Mouse (Mus musculus): ENCODE results near the gene Rnf141.

Rnf141 gene

DNA sequence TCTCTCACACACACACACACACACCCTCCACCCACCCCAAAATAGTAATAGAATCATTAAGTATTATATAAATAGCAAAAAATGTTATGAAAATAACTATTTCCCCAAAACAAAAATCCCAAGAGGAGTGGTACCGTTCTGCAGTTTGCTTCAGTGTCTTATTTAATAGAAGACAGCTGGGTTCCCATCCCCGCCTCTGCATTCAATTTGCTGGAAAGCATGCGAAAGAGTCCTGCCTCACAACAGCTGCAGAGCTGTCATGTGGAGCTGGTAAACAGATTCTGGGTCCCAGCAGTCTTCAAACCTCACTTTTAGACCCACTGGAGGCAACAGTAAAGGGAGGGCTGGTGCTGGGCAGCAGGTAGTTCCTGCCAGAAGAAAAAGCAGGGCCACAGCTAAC lies 35.3 kb downstream of the Rnf141 start:
- CTCF ChIA-PET, result no interaction called here
- POLR2A ChIA-PET, result interaction anchor here in 1 of 4 experiments (1.0 kb wide), 1 partner anchor 28 kb away, joined by 3 read pairs; no protein-coding TSS in a partner anchor

DNA sequence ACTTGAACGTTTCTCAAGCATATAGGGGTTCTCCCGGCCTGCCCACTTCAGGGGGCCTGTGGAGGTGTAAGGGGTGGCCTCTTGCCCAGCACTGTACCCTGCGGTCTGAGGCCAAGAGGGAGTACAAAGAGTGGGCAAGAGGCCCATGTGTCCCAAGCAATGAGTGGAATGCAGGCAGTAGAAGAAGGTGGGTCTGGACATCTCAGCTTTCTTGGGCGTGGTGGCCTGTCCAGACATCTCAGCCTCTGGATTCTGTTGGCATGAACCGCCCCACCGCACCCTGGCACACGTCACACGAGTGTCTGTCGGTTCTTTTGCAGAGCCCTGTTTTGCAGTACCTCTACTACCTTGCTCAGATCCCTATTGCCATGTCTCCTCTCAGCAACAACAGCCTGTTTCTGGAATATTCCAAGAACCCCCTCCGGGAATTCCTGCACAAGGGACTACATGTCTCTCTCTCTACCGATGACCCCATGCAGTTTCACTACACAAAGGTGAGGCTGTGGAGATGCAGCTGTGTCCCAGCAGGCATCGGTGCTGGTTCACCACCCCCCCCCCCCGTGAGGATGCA lies 36.7 kb downstream of the Rnf141 start:
- POLR2A ChIA-PET, result no interaction called here
- CTCF ChIA-PET, result no interaction called here

DNA sequence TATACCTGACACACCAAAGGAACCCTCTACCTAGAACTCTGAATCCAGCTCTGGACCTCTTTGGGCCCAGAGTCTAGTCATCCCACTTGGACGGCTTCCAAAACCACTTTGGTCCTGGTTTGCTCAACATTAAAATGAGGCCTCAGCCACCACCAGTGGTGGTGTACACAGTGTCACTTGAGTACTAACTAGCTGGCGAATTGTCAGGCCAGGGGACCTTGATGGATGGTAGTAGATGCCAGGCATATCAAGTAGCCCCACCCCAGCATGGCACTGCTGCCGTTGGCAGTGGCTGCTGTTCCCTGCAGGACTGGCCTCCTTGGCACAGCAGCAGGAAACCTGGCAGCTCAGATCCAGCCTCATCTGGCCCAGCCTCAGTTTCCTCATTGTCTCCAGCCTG lies 40.0 kb downstream of the Rnf141 start:
- ChIA-PET POLR2A (no interaction called here), CTCF (interaction anchor here in 2 of 4 experiments (0.6 to 0.7 kb wide), 2 partner anchors 142 to 575 kb away, joined by 3 read pairs; no protein-coding TSS in a partner anchor)

DNA sequence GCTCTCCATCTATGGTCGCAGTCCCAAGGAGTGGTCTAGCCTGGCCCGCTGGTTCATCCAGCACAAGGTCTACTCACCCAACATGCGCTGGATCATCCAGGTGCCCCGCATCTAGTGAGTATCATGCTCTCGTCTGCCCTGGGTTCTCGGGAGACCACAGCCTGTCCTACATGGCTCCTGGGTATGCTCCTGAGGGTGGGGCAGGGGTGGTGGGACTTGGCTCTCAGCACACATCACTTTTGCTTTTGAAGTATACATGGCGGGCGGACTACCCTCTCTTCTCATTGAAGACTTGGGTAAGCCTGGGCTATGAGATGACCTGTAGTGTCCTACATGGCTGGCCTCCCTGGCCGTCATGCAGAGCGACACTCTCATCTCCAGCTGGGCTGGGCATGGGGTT lies 41.1 kb downstream of the Rnf141 start:
- POLR2A ChIA-PET, result interaction anchor here in 1 of 4 experiments (1.0 kb wide), 1 partner anchor 21 kb away, joined by 3 read pairs; no protein-coding TSS in a partner anchor
- CTCF ChIA-PET, result interaction anchor here in 3 of 4 experiments (1.0 to 3.6 kb wide), 4 partner anchors 45 to 226 kb away, joined by 3 to 20 read pairs (median 5); partner anchors contain the start of gene Ctr9 (in 1 of the 3)

DNA sequence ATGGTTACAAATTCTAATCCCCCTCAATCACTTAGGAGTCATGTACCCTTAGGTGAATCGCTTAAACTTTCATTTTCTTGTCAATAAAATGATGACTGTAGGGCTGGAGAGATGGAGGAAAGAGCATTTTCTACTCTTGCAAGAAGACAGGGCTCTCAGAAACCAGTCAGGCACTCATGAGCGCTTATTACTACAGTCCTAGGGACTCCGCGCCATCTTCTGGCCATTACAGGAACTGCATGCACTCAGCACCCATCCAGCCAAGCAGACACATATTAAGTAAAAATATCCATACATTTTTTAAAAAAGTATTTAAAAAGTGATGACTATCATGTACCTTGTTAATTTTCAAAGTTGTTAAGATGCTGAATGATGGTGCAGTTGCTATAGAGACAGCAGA lies 43.2 kb downstream of the Rnf141 start:
- ChIA-PET CTCF (interaction anchor here (0.6 to 3.6 kb wide), 25 partner anchors 15 to 514 kb away, joined by 3 to 21 read pairs (median 4); partner anchors contain the start of gene Ampd3 (in 1 of the 4)), POLR2A (interaction anchor here in 2 of 4 experiments (0.6 to 1.1 kb wide), 2 partner anchors 33 to 537 kb away, joined by 3 to 4 read pairs; partner anchors contain the start of gene Ampd3 (in 1 of the 2))

DNA sequence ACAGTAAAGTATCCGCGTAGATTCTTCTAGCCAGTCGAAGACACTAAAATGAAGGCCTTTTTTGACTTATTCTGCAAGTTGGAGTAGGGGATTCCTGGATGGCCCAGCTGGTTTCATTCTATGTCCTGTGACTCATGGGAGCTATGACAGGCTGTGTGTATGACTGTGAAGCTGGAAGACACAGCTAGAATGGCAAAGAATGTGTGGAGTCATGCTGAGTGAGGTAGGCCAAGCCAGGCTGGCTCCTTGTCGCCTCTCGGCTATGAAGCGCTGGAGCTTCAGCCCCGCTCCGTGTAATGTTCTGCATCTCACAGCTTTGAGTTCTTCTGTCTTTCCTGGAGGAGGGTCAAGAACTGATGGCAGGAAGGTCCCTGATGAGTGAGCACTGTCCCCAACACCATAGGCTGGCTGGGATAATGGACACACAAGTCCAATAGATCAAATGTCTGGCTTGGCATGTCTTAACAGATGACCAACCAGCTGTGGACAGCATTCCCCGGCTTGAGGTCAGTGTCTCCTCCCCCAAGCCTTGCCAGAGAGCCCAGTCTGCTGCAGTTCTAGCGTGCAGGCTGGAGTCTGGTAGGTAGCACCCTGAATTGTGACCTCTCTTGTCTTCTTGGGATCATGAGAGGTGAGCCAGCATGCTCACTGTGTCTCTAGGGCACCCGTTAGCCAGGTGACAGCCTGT lies 46.4 kb downstream of the Rnf141 start:
- POLR2A ChIA-PET, result interaction anchor here in 2 of 4 experiments (0.5 to 1.0 kb wide), 2 partner anchors 20 to 849 kb away, joined by 3 to 4 read pairs; no protein-coding TSS in a partner anchor

DNA sequence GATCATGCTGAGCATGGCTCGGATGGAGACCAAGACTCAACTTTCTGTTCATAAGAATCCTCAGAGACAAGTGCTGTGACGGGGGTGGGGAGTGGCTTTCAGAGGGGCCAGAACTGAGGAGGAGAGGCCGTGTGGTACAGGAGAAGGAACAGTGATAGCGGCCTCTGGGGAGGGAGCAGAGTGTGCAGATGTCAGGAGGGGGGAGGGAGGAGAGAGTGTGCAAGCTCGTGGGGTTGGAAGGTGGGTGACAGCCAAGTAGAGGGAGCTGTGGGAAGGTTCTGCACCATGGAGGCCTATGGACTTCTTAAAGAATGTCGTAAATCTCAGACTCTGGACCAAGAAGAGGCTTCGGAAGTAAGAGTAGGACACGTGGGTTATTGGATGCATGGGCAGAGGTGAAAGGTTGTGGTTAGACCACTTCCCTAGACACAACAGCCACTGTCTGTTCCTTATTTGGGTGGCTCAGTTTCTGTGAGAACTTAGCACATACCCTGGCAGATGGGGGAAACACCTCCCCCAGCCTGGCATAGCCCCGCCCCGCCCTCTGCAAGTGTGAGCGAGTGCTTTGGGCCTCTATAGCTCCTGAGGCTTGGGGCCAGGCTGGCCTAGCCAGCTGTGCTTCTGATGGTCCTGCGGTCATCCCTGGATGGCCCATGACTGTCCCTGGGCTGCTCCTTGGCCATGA lies 47.7 kb downstream of the Rnf141 start:
- POLR2A ChIA-PET, result no interaction called here
- CTCF ChIA-PET, result no interaction called here

More for the DNA sequence above, 46.4 kb downstream of the Rnf141 start:
- CTCF ChIA-PET, result interaction anchor here in 3 of 4 experiments (1.0 to 1.3 kb wide), 4 partner anchors 61 to 132 kb away, joined by 3 read pairs; no protein-coding TSS in a partner anchor

DNA sequence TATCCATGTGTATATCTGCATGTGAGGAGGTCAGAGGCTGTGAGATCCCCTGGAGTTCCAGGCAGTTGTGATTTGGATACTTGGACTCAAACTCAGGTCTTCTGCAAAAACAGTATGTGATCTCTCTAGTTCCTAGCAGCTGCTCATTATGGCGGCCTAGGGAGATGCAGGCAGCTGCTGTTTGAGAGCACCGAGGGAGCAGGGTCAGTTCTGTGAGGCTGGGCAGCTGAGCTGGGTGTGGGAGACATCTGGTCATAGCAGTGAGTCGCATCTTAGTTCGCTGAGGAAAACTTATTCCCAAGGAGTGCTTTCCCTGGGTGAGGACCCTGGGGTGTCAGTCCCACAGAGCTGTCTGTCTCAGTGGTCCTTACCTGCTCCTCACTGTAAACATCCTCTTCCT lies 49.5 kb downstream of the Rnf141 start:
- ChIA-PET CTCF (interaction anchor here in 2 of 4 experiments (0.6 to 1.9 kb wide), 2 partner anchors 58 to 84 kb away, joined by 5 to 6 read pairs; no protein-coding TSS in a partner anchor), POLR2A (interaction anchor here in 1 of 4 experiments (1.1 kb wide), 1 partner anchor 27 kb away, joined by 4 read pairs; the partner anchor contains the start of gene Ampd3)

DNA sequence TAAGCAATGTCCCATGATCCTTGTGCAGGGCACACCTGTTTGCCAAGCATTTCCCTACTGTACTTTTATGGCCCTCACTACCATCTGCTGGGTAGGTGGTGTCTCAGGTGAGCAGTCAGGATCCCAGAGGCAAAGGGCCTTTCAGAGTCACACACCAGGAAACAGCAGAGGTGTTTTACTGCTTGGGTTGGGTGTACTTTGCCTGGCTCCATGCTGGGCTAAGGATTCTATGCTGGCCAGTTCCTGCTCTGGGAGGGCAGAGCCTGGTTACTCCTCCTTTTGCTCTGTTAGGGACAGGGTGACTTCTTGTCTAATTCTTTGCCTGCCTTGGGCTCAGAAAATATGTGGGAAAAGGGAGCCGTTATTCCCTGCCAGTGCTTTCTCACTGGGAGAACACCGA lies 51.4 kb downstream of the Rnf141 start:
- CTCF ChIA-PET, result no interaction called here

DNA sequence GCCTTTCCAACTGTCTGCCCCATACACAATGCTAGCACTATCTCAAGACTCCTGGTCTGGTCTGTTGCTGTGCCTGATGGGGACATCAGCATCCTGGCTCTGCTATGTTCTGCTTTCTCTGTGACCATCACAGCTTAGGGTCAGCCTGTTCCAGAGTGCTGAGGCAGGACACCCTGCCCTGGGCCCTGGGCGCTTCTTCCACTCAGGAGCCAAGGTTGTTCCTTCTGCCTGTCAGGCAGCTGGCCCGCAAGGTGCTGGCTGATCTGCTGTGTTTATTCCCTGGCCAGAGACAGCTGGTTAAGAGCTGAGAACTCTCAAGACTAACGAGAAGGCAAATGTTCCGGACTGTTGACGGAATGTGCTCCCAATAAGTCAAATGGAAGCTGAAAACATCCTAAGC lies 52.1 kb downstream of the Rnf141 start:
- ChIA-PET CTCF (interaction anchor here in 1 of 4 experiments (0.6 kb wide), 1 partner anchor 527 kb away, joined by 4 read pairs; no protein-coding TSS in a partner anchor), POLR2A (no interaction called here)

More for the DNA sequence above, 51.4 kb downstream of the Rnf141 start:
- POLR2A ChIA-PET, result no interaction called here

DNA sequence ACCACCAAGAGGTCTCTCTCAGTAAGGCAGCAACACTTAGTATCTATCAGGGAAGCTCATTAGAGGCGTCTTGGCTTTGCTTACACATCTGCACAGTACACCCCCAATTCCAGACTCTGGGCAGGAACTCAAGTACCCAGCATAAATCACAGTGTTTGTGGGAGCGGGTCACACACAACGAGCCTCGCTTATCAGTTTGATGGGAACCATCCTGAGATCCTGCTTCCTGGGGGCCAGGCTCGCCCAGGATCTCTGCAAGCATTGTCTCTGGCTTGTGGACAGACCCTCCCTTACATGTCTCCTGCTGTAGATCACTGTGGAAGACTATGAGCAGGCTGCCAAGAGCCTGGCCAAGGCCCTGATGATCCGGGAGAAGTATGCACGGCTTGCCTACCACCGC lies 53.4 kb downstream of the Rnf141 start:
- POLR2A ChIA-PET, result no interaction called here
- CTCF ChIA-PET, result no interaction called here

DNA sequence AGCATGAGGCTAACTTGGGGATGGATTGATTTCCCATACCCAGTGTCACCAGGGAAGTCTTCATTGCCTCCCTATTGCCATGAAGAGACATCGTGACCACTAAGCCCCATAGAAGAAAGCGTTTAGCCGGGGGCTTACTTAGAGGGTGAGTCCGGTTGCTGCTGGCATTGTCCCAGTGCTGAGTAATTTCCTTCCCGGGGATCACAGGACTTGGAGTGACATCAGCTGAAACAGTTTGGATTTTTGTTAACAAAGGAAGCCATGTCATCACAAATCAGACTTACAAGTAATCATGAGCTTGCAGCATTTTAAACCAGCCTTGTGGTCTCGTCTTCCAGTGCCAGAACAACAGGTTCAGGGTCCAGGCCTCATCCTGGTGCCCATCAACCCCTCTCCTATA lies 56.9 kb downstream of the Rnf141 start:
- CTCF ChIA-PET, result interaction anchor here in 1 of 4 experiments (0.6 kb wide), 1 partner anchor 1297 kb away, joined by 7 read pairs; no protein-coding TSS in a partner anchor
- POLR2A ChIA-PET, result interaction anchor here in 2 of 4 experiments (1.0 to 1.3 kb wide), 2 partner anchors 19 to 20 kb away, joined by 4 to 9 read pairs; partner anchors contain the start of gene Ampd3 (in 2 of the 2)

DNA sequence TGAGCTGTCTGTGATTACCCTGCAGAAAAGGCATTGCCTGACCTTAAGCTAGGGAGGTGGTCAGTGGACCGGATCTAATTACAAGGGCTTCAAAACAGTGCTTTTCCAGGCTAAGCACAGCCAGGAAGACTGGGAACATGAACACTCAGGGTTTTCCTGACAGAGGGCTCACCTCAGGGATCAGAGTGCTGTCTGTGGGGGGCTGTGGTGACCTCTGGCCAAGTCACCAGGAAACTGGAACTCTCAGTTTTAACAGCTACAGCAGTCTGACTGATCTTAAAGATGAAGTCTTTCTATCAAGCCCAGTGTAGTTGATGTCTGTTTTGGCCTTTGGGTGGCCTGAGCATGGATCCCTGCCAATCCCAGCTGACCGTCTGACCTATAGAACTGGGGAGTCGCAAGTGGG lies 58.5 kb downstream of the Rnf141 start:
- CTCF ChIA-PET, result interaction anchor here in 2 of 4 experiments (0.7 to 1.0 kb wide), 2 partner anchors 16 to 43 kb away, joined by 3 to 5 read pairs; no protein-coding TSS in a partner anchor
- POLR2A ChIA-PET, result interaction anchor here in 2 of 4 experiments (0.5 to 1.2 kb wide), 4 partner anchors 13 to 238 kb away, joined by 3 to 4 read pairs (median 3); partner anchors contain the start of gene Rnf141 (in 1 of the 2)

DNA sequence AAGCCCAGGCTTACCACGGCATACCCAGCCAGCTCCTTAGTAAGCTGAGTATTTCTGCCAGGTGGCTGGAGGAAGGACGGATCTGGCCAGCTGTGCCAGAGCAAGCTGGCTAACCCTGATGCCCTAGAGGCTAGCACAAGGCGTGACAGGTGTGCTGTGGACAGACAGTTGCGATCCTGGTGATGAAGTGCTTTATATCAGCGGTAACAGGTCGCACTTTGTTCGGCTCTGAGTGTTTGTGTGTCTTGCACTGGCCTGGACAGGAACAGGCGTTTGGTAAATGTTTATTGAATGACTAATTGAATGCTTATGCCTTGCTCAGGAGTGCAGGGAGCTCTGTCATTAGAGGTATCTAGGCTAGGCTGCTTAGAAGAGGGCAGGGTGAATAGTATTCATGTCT lies 59.3 kb downstream of the Rnf141 start:
- ChIA-PET POLR2A (interaction anchor here in 2 of 4 experiments (0.9 to 1.9 kb wide), 3 partner anchors 17 to 59 kb away, joined by 3 to 5 read pairs (median 3); partner anchors contain the start of genes Ampd3 (in 1 of the 2) and Rnf141 (in 1 of the 2)), CTCF (interaction anchor here in 2 of 4 experiments (0.5 to 1.0 kb wide), 2 partner anchors 17 to 37 kb away, joined by 3 to 5 read pairs; no protein-coding TSS in a partner anchor)

DNA sequence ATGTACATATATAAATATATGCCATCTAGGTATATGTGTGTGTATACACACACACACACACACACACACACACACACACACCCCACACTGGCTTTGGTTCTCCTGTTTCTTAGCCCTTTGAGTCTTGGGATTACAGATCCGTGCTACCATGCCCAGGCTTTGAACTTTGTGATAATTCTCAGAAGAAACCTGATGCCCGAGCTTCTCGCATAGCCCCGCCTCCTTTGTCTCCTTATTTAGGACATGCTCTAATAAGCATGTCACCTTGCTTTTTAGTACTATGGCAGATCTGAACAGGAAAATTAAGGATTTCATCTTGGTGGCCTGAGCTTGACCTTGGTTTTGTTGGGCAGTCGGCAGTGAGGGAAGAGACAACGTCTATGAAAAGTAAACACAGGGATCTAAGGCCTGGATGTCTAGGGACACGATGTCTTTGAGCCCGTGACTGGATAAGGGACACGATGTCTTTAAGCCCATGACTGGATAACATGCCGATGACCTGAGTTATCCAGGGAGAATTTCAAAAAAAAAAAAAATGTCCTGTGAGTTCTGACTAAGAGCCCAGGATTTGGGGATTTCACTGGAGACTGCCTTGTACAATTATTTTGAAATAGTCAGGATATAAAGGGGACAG lies 61.3 kb downstream of the Rnf141 start:
- ChIA-PET POLR2A (interaction anchor here in 2 of 4 experiments (0.6 to 2.4 kb wide), 3 partner anchors 13 to 597 kb away, joined by 3 to 11 read pairs (median 3); partner anchors contain the start of gene Ampd3 (in 1 of the 2)), CTCF (interaction anchor here in 2 of 4 experiments (0.7 to 1.1 kb wide), 2 partner anchors 18 to 371 kb away, joined by 3 to 5 read pairs; no protein-coding TSS in a partner anchor)

DNA sequence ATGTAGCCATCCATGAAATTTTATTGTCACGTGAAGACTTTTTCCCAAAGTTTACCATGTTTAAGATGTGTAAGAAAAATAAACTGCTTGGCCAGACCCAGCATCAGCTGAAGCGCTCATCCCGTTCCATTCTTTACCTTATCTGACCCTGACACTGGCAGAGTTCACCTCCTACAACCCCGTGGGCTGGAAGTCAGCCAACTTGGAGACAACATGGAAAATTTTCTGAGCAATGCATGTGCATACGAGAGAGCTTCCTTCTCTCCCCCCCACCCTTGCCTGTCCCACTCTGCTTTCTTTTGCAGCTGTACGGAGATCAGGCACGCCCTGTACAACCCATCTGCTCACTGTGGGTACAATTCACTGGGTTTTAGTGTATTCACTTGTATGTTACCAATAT lies 62.1 kb downstream of the Rnf141 start:
- POLR2A ChIA-PET, result interaction anchor here in 2 of 4 experiments (0.7 to 2.4 kb wide), 5 partner anchors 12 to 29 kb away, joined by 3 to 11 read pairs (median 3); partner anchors contain the start of gene Ampd3 (in 2 of the 2)
- CTCF ChIA-PET, result interaction anchor here in 2 of 4 experiments (0.7 to 0.8 kb wide), 3 partner anchors 14 to 593 kb away, joined by 3 to 4 read pairs (median 4); partner anchors contain the start of gene Ampd3 (in 2 of the 2)

DNA sequence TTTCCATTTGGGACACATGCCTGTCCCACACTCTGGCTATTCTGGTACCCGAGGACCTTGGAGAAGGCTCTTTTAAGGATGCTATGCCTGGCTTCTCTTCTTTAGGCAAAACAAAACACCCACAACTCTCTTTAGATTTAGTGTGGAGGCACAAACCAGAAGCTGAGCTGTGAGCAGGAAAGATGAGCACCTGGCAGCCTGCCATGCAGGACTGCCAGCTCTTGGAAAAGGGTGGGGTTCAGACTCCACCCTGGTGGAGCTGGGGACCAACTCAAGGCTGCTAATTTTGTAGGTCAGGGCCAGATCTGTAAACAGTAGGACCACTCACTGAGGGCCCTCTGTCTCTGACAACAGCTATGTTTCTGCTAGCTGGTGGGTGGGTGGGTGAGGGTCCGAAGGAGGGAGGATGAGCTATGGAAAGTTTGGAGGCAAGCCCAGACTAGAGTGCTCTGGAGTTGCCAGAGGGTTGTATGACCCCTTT lies 63.0 kb downstream of the Rnf141 start:
- POLR2A ChIA-PET, result interaction anchor here in 3 of 4 experiments (0.9 to 2.4 kb wide), 6 partner anchors 10 to 28 kb away, joined by 3 to 11 read pairs (median 3); partner anchors contain the start of gene Ampd3 (in 2 of the 3)
- CTCF ChIA-PET, result interaction anchor here in 1 of 4 experiments (0.8 to 1.1 kb wide), 2 partner anchors 13 to 19 kb away, joined by 3 read pairs; partner anchors contain the start of gene Ampd3

Measured in embryonic stem cell, embryonic (primary cell).